Mouse (Mus musculus) heart, postnatal 0 days (tissue): ENCODE results near the gene Map2k6. TPM values are rescaled to one million over a fixed set of nuclear protein-coding genes. Genes with fewer than 3 reads are reported as not detected.

Experiments used
- ATAC-seq: fragments of 200-750 bp; cut with Nextera tagmentation; 2 replicates; pipeline ENCODE4 v1.8.0; 2017; ENCODE audit warnings: low read depth, moderate number of reproducible peaks, moderate library complexity; ENCODE audit not compliant: insufficient read depth
- DNase-seq: peaks from one replicate; pipeline ENCODE4 v3.0.0-alpha.2; 2016; ENCODE audit warnings: low spot score
- H3K27ac ChIP-seq: fragments of 300-500 bp; sonication (generic); 2 replicates; pipeline ENCODE4 v1.5.1; 2014; ENCODE audit warnings: low read depth, mild to moderate bottlenecking
- H3K27me3 ChIP-seq: fragments of 300-500 bp; sonication (generic); 2 replicates; pipeline ENCODE4 v1.6.1; 2014; ENCODE audit warnings: low read length, mixed read lengths; ENCODE audit not compliant: control insufficient read depth, insufficient read depth
- H3K36me3 ChIP-seq: fragments of 300-500 bp; sonication (generic); replicated peaks from 2 replicates; pipeline ENCODE4 v1.6.1; 2014; ENCODE audit warnings: low read length, mixed read lengths; ENCODE audit not compliant: control insufficient read depth, insufficient read depth
- H3K4me1 ChIP-seq: fragments of 300-500 bp; sonication (generic); 2 replicates; pipeline ENCODE4 v1.6.1; 2014; ENCODE audit warnings: antibody characterized with exemption; ENCODE audit not compliant: control insufficient read depth, insufficient read depth
- H3K4me2 ChIP-seq: fragments of 300-500 bp; sonication (generic); 2 replicates; pipeline ENCODE4 v1.6.1; 2014; ENCODE audit warnings: low read depth, mild to moderate bottlenecking, low read length, moderate library complexity
- H3K4me3 ChIP-seq: fragments of 300-500 bp; sonication (generic); 2 replicates; pipeline ENCODE4 v1.5.1; 2014; ENCODE audit warnings: low read depth, low read length
- H3K9ac ChIP-seq: fragments of 300-500 bp; sonication (generic); replicated peaks from 2 replicates; pipeline ENCODE4 v1.6.1; 2014; ENCODE audit warnings: low read depth, low read length, mixed read lengths
- H3K9me3 ChIP-seq: fragments of 300-500 bp; sonication (generic); replicated peaks from 2 replicates; pipeline ENCODE4 v1.6.1; 2016; ENCODE audit warnings: low read length; ENCODE audit not compliant: control insufficient read depth
- CTCF ChIP-seq: IDR thresholded peaks from 2 replicates; pipeline ENCODE4 v1.5.1; 2016; ENCODE audit warnings: antibody characterized with exemption, control low read depth, low read depth
- EP300 ChIP-seq: IDR thresholded peaks from 2 replicates; pipeline ENCODE4 v1.6.1; 2016; ENCODE audit warnings: antibody characterized with exemption, low read depth
- WGBS: fragments of 180-500 bp; shearing (Covaris S2); extraction: QIAGEN DNeasy Blood & Tissue Kit; methylation state at CpG from one replicate; pipeline ENCODE4 v1.1.7; 2014; 5-methylcytosine and 5-hydroxymethylcytosine counted together
- polyA plus RNA-seq: library from polyadenylated mRNA; unstranded; fragments of >200 nt; fragmentation: Nextera tagmentation; extraction: Ambion mirVana; gene quantifications from 2 replicates; pipeline ENCODE4 v1.2.1, GENCODE M21; 2015
- total RNA-seq: library from RNA; depleted of rRNA; stranded (reverse); fragments of >200 nt; gene quantifications from 2 replicates; pipeline ENCODE4 v1.2.3, GENCODE M21; 2014; ENCODE audit warnings: low replicate concordance

The Map2k6 gene
- total and polyA plus RNA-seq, 2 experiments from 2014 or later: 9.3 to 17.4 TPM

- DNase-seq: no peak
- Histone ChIP-seq H3K27me3 (no peaks in the 10 kb centered on the region), H3K4me1 (no peaks in the 10 kb centered on the region), H3K9ac (no peak overlapping the region), H3K4me3 (no peak overlapping the region), H3K27ac (no peak overlapping the region), H3K4me2 (no peak overlapping the region), H3K9me3 (no peaks in the 10 kb centered on the region; the same call in 1 of the 2 replicates), H3K36me3 (no peaks in the 10 kb centered on the region)
- TF ChIP-seq CTCF: no peak
- no peak for TF ChIP-seq EP300
- ATAC-seq: no peak
- 76% methylated on average over 8 of the region's 8 CpGs for WGBS
Observed at GRCm38 (mm10) chr11:110435839-110436556, 37.1 kb downstream of the Map2k6 start.

- H3K27me3 ChIP-seq: no peaks in the 10 kb centered on the region
- no peak for ATAC-seq
- H3K4me2 ChIP-seq: no peak overlapping the region
- no peak overlapping the region for H3K4me3 ChIP-seq
- H3K36me3 ChIP-seq: no peaks in the 10 kb centered on the region
- no peaks in the 10 kb centered on the region for H3K4me1 ChIP-seq
- H3K9me3 ChIP-seq: no peaks in the 10 kb centered on the region; the same call in 1 of the 2 replicates
- TF ChIP-seq EP300 (no peak), CTCF (no peak)
- DNase-seq: no peak
- WGBS: 82% methylated on average over 12 of the region's 12 CpGs
- no peak overlapping the region for H3K9ac ChIP-seq
- no peak overlapping the region for H3K27ac ChIP-seq
Observed at GRCm38 (mm10) chr11:110436998-110437397, 38.1 kb downstream of the Map2k6 start.

- no peak for TF ChIP-seq CTCF
- no peak for TF ChIP-seq EP300
- no peak overlapping the region for H3K27ac ChIP-seq
- H3K27me3 ChIP-seq: no peaks in the 10 kb centered on the region
- H3K4me3 ChIP-seq: no peak overlapping the region
- no peaks in the 10 kb centered on the region; the same call in 1 of the 2 replicates for H3K9me3 ChIP-seq
- no peak for DNase-seq
- no peak overlapping the region for H3K9ac ChIP-seq
- no peaks in the 10 kb centered on the region for H3K36me3 ChIP-seq
- WGBS: 99% methylated on average over 3 of the region's 3 CpGs
- H3K4me1 ChIP-seq: no peaks in the 10 kb centered on the region
- H3K4me2 ChIP-seq: no peak overlapping the region
- ATAC-seq: no peak
Observed at GRCm38 (mm10) chr11:110438135-110438534, 39.2 kb downstream of the Map2k6 start.

GRCm38 (mm10) chr11:110438700-110439296 lies 39.9 kb downstream of the Map2k6 start:
- ATAC-seq (no peak), DNase-seq (no peak)
- Histone ChIP-seq H3K4me3 (no peak overlapping the region), H3K4me1 (no peaks in the 10 kb centered on the region), H3K36me3 (no peaks in the 10 kb centered on the region), H3K4me2 (no peak overlapping the region), H3K27ac (no peak overlapping the region), H3K9me3 (no peaks in the 10 kb centered on the region; the same call in 1 of the 2 replicates), H3K9ac (no peak overlapping the region), H3K27me3 (no peaks in the 10 kb centered on the region)
- WGBS: 49% methylated on average over 4 of the region's 4 CpGs
- TF ChIP-seq EP300 (no peak), CTCF (no peak)

GRCm38 (mm10) chr11:110439354-110439753 lies 40.4 kb downstream of the Map2k6 start:
- Histone ChIP-seq H3K27me3 (no peaks in the 10 kb centered on the region), H3K36me3 (no peaks in the 10 kb centered on the region), H3K4me1 (no peaks in the 10 kb centered on the region), H3K27ac (no peak overlapping the region), H3K4me2 (no peak overlapping the region), H3K4me3 (no peak overlapping the region), H3K9ac (no peak overlapping the region), H3K9me3 (no peaks in the 10 kb centered on the region; the same call in 1 of the 2 replicates)
- DNase-seq (no peak), ATAC-seq (no peak)
- no peak for TF ChIP-seq CTCF
- TF ChIP-seq EP300: no peak
- WGBS: 47% methylated on average over 7 of the region's 7 CpGs
